Mouse (Mus musculus) C2C12 (cell line): ENCODE data around the gene Adh4.

Experiments used
- CEBPB ChIP-seq: IDR thresholded peaks from one replicate; pipeline ENCODE4 v1.6.1; 2011; ENCODE audit warnings: low read depth, mild to moderate bottlenecking, control low read depth, moderate library complexity
- CTCF ChIP-seq: IDR thresholded peaks from one replicate; pipeline ENCODE4 v1.5.1; 2011; ENCODE audit not compliant: control insufficient read depth, insufficient read depth, insufficient read length
- MYOD1 ChIP-seq: IDR thresholded peaks from one replicate; pipeline ENCODE4 v1.6.1; 2011; ENCODE audit warnings: low read depth; ENCODE audit not compliant: control insufficient read depth, insufficient read length
- USF1 ChIP-seq: IDR thresholded peaks from one replicate; pipeline ENCODE4 v1.6.1; 2011; ENCODE audit warnings: low read depth, mild to moderate bottlenecking, control low read depth, moderate library complexity

DNA sequence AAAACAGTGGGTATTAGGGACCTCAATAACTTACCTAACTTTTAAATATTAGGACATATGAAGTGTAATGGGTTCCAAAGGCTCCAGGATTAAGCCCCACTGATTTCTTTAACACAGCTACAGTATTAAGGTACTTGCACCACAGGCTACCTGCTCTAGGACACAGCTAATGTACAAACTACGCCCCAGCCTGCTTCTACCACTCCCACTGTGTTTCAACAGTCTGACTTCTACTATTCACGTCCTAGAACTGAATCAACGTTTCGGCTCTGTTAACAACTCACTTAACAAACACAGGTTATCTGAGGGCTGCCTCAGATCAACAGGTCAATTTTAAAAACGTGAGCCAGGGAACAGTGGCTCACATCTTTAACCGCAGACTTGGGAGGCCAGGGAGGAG lies 48.5 kb downstream of the Adh4 start:
- no peak for TF ChIP-seq USF1
- TF ChIP-seq CEBPB = no peak
- TF ChIP-seq MYOD1 = no peak
- no peak for TF ChIP-seq CTCF
